Mouse (Mus musculus) kidney, adult 11 months (tissue): ENCODE data around the gene Abcc6.
"Not testable (repeated sequence)": the region's sequence is repeated elsewhere in the genome, so short reads cannot be mapped to it uniquely, and the experiment has no call there.

Experiments
- DNase-seq: peaks from one replicate; pipeline ENCODE4 v3.0.0; 2022

Abcc6 gene

DNA sequence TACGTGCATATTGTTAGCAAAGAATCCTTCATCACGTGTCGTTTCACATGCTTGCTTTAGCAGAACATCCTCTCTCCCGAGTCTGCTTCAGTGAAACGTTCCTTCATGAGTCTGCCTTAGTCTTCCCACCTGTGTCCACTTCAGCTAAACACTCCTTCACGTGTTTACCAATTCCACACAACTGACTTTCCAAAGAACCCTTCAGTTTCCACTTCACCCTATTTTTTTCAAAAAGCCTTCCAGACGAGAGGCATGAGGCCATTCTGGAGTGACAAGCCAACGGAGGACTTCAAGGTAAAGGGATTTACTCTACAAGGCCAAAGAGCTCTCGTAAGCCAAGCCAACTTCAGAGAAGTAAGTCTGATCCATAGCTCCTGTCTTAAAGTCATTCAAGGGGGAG lies 4.7 kb downstream of the Abcc6 start:
- DNase-seq: no peak

GRCm38 (mm10) chr7:46021951-46022350 lies 8.2 kb downstream of the Abcc6 start:
- no peak for DNase-seq

DNA sequence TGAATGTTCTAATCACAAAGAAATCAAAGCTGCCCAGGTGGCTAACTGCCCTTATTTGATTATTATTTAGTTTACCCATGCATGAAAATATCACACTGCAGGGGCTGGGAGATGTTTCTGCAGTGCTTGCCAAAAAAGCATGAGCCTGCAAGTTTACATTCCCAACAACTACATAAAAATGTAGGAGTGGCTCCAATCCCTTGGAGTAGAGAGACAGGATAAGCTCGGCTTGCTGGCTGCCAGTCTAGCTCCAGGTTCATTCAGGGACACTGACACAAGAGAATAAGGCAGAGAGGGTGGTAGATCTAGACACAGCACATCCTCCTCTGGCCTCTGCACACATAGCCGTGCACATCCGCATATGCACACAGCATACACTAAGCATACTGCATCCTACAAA lies 10.5 kb downstream of the Abcc6 start:
- DNase-seq: no peak

DNA sequence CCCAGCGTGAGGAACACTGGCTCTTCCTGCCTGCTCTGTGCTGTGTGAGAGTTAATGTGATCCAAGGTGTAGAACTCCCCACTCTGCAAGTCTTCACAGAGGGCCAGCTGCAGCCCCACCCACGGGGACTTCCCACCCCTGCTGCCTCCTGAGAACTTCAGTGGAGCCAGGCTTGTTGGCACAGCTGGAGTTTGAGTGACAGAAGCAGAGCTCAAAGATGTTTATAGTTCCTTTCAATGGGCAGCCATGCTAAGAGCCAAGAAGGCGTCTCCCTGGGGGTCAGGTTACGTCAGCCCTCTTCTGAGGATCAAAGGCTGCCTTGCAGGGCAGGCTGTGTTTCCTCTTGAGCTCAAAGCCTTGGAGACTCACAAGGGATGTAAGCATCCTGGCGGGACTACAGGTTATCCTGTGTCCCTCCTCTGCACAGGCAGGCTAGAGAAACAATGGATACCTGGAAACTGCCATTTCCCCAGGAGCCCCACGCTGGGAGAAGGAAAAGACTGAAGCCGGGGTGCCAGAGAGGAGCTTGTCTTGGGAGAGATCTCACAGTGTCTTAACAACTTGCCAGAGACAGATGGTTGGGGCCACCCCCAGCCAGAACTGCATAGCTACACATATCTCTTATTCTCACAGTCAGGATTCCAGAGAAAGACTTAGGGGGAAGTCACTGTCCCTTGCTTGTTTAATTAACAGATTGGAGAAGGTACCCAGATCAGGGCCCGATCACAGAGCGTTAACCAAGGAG lies 16.7 kb downstream of the Abcc6 start:
- no peak for DNase-seq

GRCm38 (mm10) chr7:46012121-46012520 lies 18.0 kb downstream of the Abcc6 start:
- DNase-seq: no peak

DNA sequence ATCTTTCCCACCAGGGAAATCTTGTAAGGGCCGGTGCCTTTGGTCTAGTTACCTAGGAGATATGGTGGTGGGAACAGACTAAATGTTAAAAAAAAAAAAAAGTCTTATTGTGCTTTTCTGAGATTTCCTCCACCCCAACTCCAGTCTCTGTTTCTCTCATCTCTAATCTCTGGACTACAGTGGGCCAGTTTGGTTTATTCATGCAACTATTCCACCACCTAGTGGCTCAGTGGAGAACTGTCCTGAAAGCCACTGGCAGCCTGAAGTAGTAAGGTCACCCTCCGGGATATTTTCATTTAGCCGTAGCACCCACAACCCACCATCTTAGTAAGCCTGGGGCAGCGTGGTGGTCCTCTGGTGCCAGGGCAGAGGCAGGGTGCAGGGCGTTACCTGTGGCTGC lies 20.5 kb downstream of the Abcc6 start:
- peak; percentile 51 for DNase-seq

- no peak for DNase-seq
These were observed 27.4 kb downstream of the Abcc6 start for GRCm38 (mm10) chr7:46002748-46003147.

DNA sequence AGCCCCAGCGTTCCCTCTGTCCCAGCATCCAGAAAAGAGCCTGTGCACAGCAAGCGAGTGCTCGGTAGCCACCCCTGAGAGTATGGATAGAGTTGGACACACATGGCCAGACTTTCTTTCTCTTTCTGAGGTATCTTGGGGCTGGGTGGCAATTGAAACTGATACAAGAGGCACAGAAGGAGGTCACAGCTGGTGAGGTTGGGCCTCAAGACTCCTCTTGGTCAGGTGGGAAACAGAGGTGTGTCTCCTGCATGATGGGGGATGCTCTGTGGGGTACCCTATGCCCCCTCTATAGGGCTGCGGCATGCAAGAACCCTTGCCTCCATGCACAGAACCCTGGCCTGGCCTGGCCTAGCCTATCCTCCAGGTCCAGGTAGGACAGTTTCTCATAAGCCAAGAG lies 29.5 kb downstream of the Abcc6 start:
- no peak for DNase-seq

DNA sequence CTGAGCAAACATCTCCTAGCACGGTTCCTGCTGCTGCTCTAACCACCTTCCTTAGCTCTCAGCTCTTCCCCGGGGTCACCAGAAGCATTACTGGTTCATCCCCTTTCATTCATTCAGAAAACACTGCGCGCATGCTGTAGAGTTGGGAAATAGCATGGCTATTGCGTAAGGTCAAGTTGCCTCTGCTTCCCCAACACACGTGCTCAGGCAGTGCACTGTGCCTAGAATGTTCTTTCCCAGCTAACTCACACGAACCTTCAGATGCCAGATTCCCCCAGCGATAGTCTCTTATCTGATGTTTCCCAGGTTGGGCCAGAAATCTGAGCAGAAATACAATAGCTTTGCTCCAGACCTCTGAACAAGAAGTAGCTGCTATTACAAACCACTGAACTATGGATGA lies 37.6 kb downstream of the Abcc6 start:
- DNase-seq: no peak

GRCm38 (mm10) chr7:45988344-45988743 lies 41.8 kb downstream of the Abcc6 start:
- no peak for DNase-seq

DNA sequence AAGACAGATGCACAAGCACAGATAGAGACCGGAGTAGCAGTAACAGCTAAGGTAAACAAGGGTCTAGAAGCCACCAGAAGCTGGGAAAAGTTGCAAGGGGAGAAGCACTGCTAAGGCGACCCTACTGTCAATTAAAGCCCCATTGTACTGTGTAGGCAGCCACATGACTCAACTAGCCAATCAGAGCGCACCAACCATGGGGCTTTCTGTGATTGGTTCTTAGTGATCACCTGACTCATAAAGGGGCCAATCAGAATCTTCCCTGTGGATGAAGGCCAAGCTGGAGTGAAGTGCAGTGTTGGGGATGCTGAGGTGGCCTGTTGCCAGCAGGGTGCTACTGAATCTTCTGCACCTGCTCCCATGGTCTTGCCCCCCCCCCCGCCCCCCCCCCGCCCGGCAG lies 43.2 kb downstream of the Abcc6 start:
- no peak for DNase-seq

GRCm38 (mm10) chr7:45981612-45982011 lies 48.5 kb downstream of the Abcc6 start:
- DNase-seq: no peak

GRCm38 (mm10) chr7:45974512-45974911 lies 55.6 kb downstream of the Abcc6 start:
- no peak for DNase-seq

GRCm38 (mm10) chr7:45974103-45974502 lies 56.0 kb downstream of the Abcc6 start:
- no peak for DNase-seq

DNA sequence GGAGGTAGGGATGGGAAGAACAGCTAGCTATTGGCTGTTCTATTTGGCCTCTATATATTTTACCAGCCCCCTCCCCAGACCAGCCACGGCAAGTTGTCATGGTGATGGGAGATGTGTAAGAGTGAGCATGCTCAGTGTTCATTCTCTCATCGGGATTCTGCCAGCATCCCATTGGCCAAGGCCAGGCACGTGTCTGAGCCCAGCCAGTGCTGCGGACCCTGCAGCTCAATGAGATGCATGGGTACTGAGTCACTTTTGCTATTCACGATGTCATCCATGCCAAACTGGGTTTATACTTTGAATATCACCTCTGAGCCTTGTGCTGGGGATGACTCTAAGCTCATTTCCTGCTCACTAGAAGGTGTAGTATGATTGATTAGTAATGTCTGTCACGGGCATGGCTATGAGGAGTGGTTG lies 56.8 kb downstream of the Abcc6 start:
- DNase-seq: no peak

GRCm38 (mm10) chr7:45971831-45972723 lies 58.0 kb downstream of the Abcc6 start:
- DNase-seq: no peak

DNA sequence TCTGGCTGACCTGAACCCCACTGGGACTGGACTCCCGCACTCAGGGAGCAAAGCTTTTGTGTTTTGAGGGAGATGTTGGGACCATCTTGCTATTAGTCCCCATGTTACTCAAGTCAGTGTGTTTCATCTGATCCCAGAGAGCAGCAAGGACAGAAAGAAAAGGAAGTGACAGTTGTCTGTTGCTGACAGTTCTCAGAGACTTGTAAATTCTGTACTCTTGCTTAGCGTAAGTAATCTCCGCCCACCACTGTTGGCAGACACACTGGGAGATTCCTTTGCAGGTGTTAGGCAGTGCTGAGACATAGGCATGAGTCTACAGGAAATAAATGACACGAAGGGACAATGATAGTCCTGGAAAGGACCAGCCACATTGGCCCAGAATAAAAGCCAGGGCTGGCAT lies 73.5 kb downstream of the Abcc6 start:
- no peak for DNase-seq

DNA sequence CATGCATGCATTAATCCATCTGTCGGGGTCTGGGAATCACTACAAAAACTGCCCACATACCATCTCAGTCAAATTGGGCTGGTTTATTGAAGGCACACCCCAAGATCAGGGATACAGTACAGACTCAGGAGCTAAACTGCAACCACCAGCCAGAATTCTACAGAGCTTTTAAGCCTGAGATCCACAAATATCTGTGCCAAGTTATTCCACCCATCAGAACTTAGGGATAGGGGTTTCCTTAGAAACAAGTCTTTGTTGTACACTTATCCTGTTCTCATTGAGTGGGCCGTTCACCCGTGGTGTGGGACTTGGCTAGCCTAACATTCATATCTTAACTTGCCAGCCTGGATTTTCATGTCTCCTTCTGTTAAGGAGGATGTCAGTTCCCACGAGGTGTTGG lies 81.0 kb downstream of the Abcc6 start:
- DNase-seq: no peak

GRCm38 (mm10) chr7:45943280-45943679 lies 86.8 kb downstream of the Abcc6 start:
- not testable (repeated sequence) for DNase-seq

GRCm38 (mm10) chr7:45941986-45942385 lies 88.1 kb downstream of the Abcc6 start:
- DNase-seq: no peak

DNA sequence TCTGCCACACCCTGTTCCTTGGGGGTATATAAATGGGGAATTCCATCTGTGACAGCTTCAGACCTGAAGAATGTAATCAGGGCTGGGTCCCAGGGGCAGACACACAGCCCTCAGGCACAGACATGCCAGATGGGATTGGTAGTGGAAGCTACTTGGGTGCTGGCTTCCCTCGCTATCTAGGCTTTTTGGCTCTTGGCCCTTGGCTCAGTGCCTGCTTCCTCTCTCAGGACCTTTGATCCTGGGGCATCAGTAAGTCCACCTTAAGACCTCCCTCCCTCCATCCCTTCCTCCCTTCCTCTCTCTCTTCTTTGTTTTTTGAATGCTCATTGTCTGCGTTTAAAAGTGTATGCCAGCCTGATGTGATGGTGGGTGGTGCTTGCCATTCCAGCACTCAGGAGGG lies 90.3 kb downstream of the Abcc6 start:
- DNase-seq: peak; percentile 40

DNA sequence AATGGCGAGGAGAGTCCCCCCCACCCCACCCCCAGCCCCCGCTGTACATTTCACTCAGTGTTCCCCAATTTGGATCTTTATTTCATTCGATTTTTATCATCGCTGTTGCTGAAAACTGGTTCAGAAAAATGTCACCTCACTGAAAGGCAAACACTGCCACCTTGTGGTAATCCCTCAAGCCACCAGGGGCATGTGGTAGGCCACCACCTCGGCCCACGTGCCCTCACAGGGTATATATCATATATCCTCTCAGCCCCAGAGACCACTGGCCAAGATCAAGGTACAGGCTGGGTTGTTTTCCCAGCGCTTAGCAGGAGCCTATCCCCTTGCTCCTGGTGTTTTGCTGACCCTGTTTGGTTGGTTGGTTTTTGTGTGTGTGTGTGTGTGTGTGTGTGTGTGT lies 95.0 kb downstream of the Abcc6 start:
- peak; percentile 32 for DNase-seq

- not testable (repeated sequence) for DNase-seq
These were observed 96.3 kb downstream of the Abcc6 start for GRCm38 (mm10) chr7:45933766-45934165.

GRCm38 (mm10) chr7:45929688-45930087 lies 100.4 kb downstream of the Abcc6 start:
- DNase-seq: no peak
